Mouse (Mus musculus) lung, postnatal 0 days (tissue): ENCODE data around the gene Shb.

ENCODE experiments used
- CTCF ChIP-seq: IDR thresholded peaks from 2 replicates; pipeline ENCODE4 v1.5.1; 2016; ENCODE audit warnings: antibody characterized with exemption, mild to moderate bottlenecking
- EP300 ChIP-seq: IDR thresholded peaks from 2 replicates; pipeline ENCODE4 v1.6.1; 2016; ENCODE audit warnings: antibody characterized with exemption, mild to moderate bottlenecking, control low read depth

DNA sequence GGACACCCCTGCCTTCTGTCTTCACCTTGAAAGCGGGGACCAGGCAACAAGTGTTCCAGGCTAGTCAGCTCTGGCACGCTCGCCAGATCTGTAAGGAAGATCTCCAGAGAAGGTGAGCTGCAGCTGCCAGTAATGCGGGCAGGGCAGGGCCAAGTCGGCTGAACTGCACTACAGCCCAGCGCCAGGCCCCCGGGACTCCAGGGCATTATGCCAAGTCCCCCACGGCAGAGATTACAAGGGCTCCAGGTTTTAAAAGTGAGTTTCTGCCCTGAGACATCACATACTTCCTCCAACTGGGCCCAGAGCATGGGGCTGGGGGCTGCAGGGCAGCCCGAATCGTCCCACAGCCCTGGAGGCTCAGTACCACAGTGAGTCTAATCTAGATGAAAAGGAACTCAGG, 52.8 kb downstream of the Shb start:
- TF ChIP-seq CTCF, result no peak
- no peak for TF ChIP-seq EP300
